Mouse (Mus musculus) limb, embryonic 12.5 days (tissue): ENCODE data around the gene Tesc. TPM values are rescaled to one million over a fixed set of nuclear protein-coding genes. Genes with fewer than 3 reads are reported as not detected.

ENCODE experiments used
- ATAC-seq: fragments of 200-750 bp; cut with Nextera tagmentation; 2 replicates; pipeline ENCODE4 v1.8.0; 2017; ENCODE audit warnings: low read depth, moderate TSS enrichment; ENCODE audit not compliant: insufficient number of reproducible peaks, insufficient read depth, low FRiP score, low TSS enrichment
- H3K27ac ChIP-seq: fragments of 300-500 bp; sonication (generic); 2 replicates; pipeline ENCODE4 v1.5.1; 2016; ENCODE audit warnings: mild to moderate bottlenecking, moderate library complexity
- H3K27me3 ChIP-seq: fragments of 300-500 bp; sonication (generic); 2 replicates; pipeline ENCODE4 v1.6.1; 2016; ENCODE audit warnings: mild to moderate bottlenecking, moderate library complexity
- H3K36me3 ChIP-seq: fragments of 300-500 bp; sonication (generic); 2 replicates; pipeline ENCODE4 v1.6.1; 2016; ENCODE audit warnings: mild to moderate bottlenecking, moderate library complexity
- H3K4me1 ChIP-seq: fragments of 300-500 bp; sonication (generic); replicated peaks from 2 replicates; pipeline ENCODE4 v1.6.1; 2016
- H3K4me2 ChIP-seq: fragments of 300-500 bp; sonication (generic); 2 replicates; pipeline ENCODE4 v1.6.1; 2016; ENCODE audit warnings: mild to moderate bottlenecking, moderate library complexity
- H3K4me3 ChIP-seq: fragments of 300-500 bp; sonication (generic); replicated peaks from 2 replicates; pipeline ENCODE4 v1.5.1; 2016; ENCODE audit warnings: mild to moderate bottlenecking
- H3K9ac ChIP-seq: fragments of 300-500 bp; sonication (generic); replicated peaks from 2 replicates; pipeline ENCODE4 v1.6.1; 2016; ENCODE audit warnings: mild to moderate bottlenecking, moderate library complexity
- H3K9me3 ChIP-seq: fragments of 300-500 bp; sonication (generic); 2 replicates; pipeline ENCODE4 v1.6.1; 2016; ENCODE audit warnings: mild to moderate bottlenecking, moderate library complexity
- WGBS: fragments of 180-500 bp; shearing (Covaris S2); methylation state at CpG from one replicate; pipeline ENCODE4 v1.1.7; 2016; 5-methylcytosine and 5-hydroxymethylcytosine counted together
- polyA plus RNA-seq: library from polyadenylated mRNA; unstranded; fragments of >200 nt; fragmentation: Nextera tagmentation; extraction: Ambion mirVana; gene quantifications from 2 replicates; pipeline ENCODE4 v1.2.1, GENCODE M21; 2016

The Tesc gene
- polyA plus RNA-seq, 1 experiment from 2014 or later: 0.49 TPM

GRCm38 (mm10) chr5:118044907-118045306, 17.4 kb downstream of the Tesc start:
- WGBS: 81% methylated on average over 6 of the region's 6 CpGs
- no peaks in the 10 kb centered on the region for H3K4me1 ChIP-seq
- no peak for ATAC-seq
- no peak overlapping the region for H3K9ac ChIP-seq
- H3K4me3 ChIP-seq: no peak overlapping the region
- H3K4me2 ChIP-seq: no peak overlapping the region
- no peaks in the 10 kb centered on the region for H3K36me3 ChIP-seq
- H3K9me3 ChIP-seq: no peaks in the 10 kb centered on the region
- H3K27me3 ChIP-seq: no peaks in the 10 kb centered on the region; the same call in none of the 2 replicates
- H3K27ac ChIP-seq: no peak overlapping the region

GRCm38 (mm10) chr5:118045385-118045784, 17.8 kb downstream of the Tesc start:
- H3K9me3 ChIP-seq: no peaks in the 10 kb centered on the region
- H3K4me1 ChIP-seq: no peaks in the 10 kb centered on the region
- no peak overlapping the region for H3K9ac ChIP-seq
- no peak overlapping the region for H3K27ac ChIP-seq
- no peak overlapping the region for H3K4me2 ChIP-seq
- 92% methylated on average over 9 of the region's 9 CpGs for WGBS
- H3K4me3 ChIP-seq: no peak overlapping the region
- no peaks in the 10 kb centered on the region for H3K36me3 ChIP-seq
- no peak for ATAC-seq
- H3K27me3 ChIP-seq: peaks cover 4% of the 10 kb centered on the region

- Histone ChIP-seq H3K9ac (no peak overlapping the region), H3K9me3 (no peaks in the 10 kb centered on the region), H3K27me3 (peaks cover 5% of the 10 kb centered on the region), H3K27ac (no peak overlapping the region), H3K4me2 (no peak overlapping the region), H3K4me3 (no peak overlapping the region), H3K36me3 (no peaks in the 10 kb centered on the region), H3K4me1 (no peaks in the 10 kb centered on the region)
- ATAC-seq: no peak
- WGBS: 87% methylated on average over 14 of the region's 14 CpGs
Observed at GRCm38 (mm10) chr5:118047091-118047757, 19.7 kb downstream of the Tesc start.

GRCm38 (mm10) chr5:118048412-118048811, 20.9 kb downstream of the Tesc start:
- H3K4me1 ChIP-seq: no peaks in the 10 kb centered on the region
- H3K9ac ChIP-seq: no peak overlapping the region
- H3K36me3 ChIP-seq: no peaks in the 10 kb centered on the region
- H3K27me3 ChIP-seq: peaks cover 5% of the 10 kb centered on the region
- 75% methylated on average over 4 of the region's 4 CpGs for WGBS
- H3K27ac ChIP-seq: no peak overlapping the region
- no peak overlapping the region for H3K4me3 ChIP-seq
- ATAC-seq: no peak
- H3K9me3 ChIP-seq: 0 out of 2 replicates have a peak, but pooled peaks cover 3% of the 10 kb centered on the region
- H3K4me2 ChIP-seq: no peak overlapping the region

GRCm38 (mm10) chr5:118048928-118049327, 21.4 kb downstream of the Tesc start:
- Histone ChIP-seq H3K4me2 (no peak overlapping the region), H3K27ac (no peak overlapping the region), H3K27me3 (peaks cover 5% of the 10 kb centered on the region), H3K4me3 (no peak overlapping the region), H3K9ac (no peak overlapping the region), H3K9me3 (0 out of 2 replicates have a peak, but pooled peaks cover 3% of the 10 kb centered on the region), H3K4me1 (no peaks in the 10 kb centered on the region), H3K36me3 (no peaks in the 10 kb centered on the region)
- WGBS: 78% methylated on average over 5 of the region's 5 CpGs
- ATAC-seq: no peak

- WGBS: 73% methylated on average over 4 of the region's 4 CpGs
- Histone ChIP-seq H3K4me1 (no peaks in the 10 kb centered on the region), H3K9ac (no peak overlapping the region), H3K4me2 (no peak overlapping the region), H3K27ac (no peak overlapping the region), H3K27me3 (peaks cover 17% of the 10 kb centered on the region), H3K36me3 (no peaks in the 10 kb centered on the region), H3K9me3 (0 out of 2 replicates have a peak, but pooled peaks cover 3% of the 10 kb centered on the region), H3K4me3 (no peak overlapping the region)
- ATAC-seq: no peak
Observed at GRCm38 (mm10) chr5:118050743-118051142, 23.2 kb downstream of the Tesc start.

- no peak for ATAC-seq
- Histone ChIP-seq H3K9ac (no peak overlapping the region), H3K36me3 (no peaks in the 10 kb centered on the region), H3K4me1 (peaks cover 7% of the 10 kb centered on the region), H3K27ac (no peak overlapping the region), H3K27me3 (peaks cover 18% of the 10 kb centered on the region; the same call in 1 of the 2 replicates), H3K4me3 (no peak overlapping the region), H3K4me2 (no peak overlapping the region), H3K9me3 (0 out of 2 replicates have a peak, but pooled peaks cover 3% of the 10 kb centered on the region)
- WGBS: 72% methylated on average over 8 of the region's 8 CpGs
Observed at GRCm38 (mm10) chr5:118051981-118052662, 24.6 kb downstream of the Tesc start.

GRCm38 (mm10) chr5:118053205-118053604, 25.7 kb downstream of the Tesc start:
- Histone ChIP-seq H3K27me3 (peaks cover 18% of the 10 kb centered on the region; the same call in 1 of the 2 replicates), H3K4me1 (peaks cover 18% of the 10 kb centered on the region), H3K9ac (no peak overlapping the region), H3K4me2 (no peak overlapping the region), H3K27ac (no peak overlapping the region), H3K4me3 (no peak overlapping the region), H3K9me3 (0 out of 2 replicates have a peak, but pooled peaks cover 3% of the 10 kb centered on the region), H3K36me3 (no peaks in the 10 kb centered on the region)
- 91% methylated on average over 2 of the region's 2 CpGs for WGBS
- ATAC-seq: no peak

- Histone ChIP-seq H3K36me3 (0 out of 2 replicates have a peak, but pooled peaks cover 2% of the 10 kb centered on the region), H3K9ac (no peak overlapping the region), H3K4me1 (peaks cover 23% of the 10 kb centered on the region), H3K9me3 (0 out of 2 replicates have a peak, but pooled peaks cover 3% of the 10 kb centered on the region), H3K4me3 (no peak overlapping the region), H3K4me2 (peak overlapping the region; percentile 3; the same call in 1 of the 2 replicates), H3K27ac (peak overlapping the region; percentile 56), H3K27me3 (peaks cover 18% of the 10 kb centered on the region; the same call in 1 of the 2 replicates)
- peak; percentile 28; the same call in 1 of the 2 replicates for ATAC-seq
- 16% methylated on average over 8 of the region's 8 CpGs for WGBS
Observed at GRCm38 (mm10) chr5:118057508-118058111, 30.1 kb downstream of the Tesc start.

GRCm38 (mm10) chr5:118058858-118059257, 31.3 kb downstream of the Tesc start:
- H3K27me3 ChIP-seq: peaks cover 18% of the 10 kb centered on the region; the same call in 1 of the 2 replicates
- 93% methylated on average over 10 of the region's 10 CpGs for WGBS
- ATAC-seq: no peak
- no peak overlapping the region for H3K4me2 ChIP-seq
- no peak overlapping the region for H3K4me3 ChIP-seq
- no peak overlapping the region for H3K9ac ChIP-seq
- peaks cover 23% of the 10 kb centered on the region for H3K4me1 ChIP-seq
- no peaks in the 10 kb centered on the region for H3K9me3 ChIP-seq
- no peak overlapping the region for H3K27ac ChIP-seq
- H3K36me3 ChIP-seq: peaks cover 7% of the 10 kb centered on the region; the same call in 1 of the 2 replicates

GRCm38 (mm10) chr5:118059646-118060045, 32.1 kb downstream of the Tesc start:
- peaks cover 11% of the 10 kb centered on the region; the same call in 1 of the 2 replicates for H3K36me3 ChIP-seq
- no peak for ATAC-seq
- H3K27ac ChIP-seq: no peak overlapping the region
- no peaks in the 10 kb centered on the region for H3K9me3 ChIP-seq
- H3K4me1 ChIP-seq: peaks cover 23% of the 10 kb centered on the region
- H3K4me3 ChIP-seq: no peak overlapping the region
- no peak overlapping the region for H3K9ac ChIP-seq
- WGBS: 87% methylated on average over 9 of the region's 9 CpGs
- H3K4me2 ChIP-seq: no peak overlapping the region
- peaks cover 18% of the 10 kb centered on the region; the same call in 1 of the 2 replicates for H3K27me3 ChIP-seq
